Mouse (Mus musculus) telencephalon, adult 2 months (tissue): ENCODE measurements around the gene Phf21b.

ENCODE experiments used
- DNase-seq: peaks from one replicate; pipeline ENCODE4 v3.0.0-alpha.2; 2011; ENCODE audit warnings: low read depth, low spot score

Gene Phf21b

GRCm38 (mm10) chr15:84846216-84846615, 9.6 kb downstream of the Phf21b start:
- no peak for DNase-seq

DNA sequence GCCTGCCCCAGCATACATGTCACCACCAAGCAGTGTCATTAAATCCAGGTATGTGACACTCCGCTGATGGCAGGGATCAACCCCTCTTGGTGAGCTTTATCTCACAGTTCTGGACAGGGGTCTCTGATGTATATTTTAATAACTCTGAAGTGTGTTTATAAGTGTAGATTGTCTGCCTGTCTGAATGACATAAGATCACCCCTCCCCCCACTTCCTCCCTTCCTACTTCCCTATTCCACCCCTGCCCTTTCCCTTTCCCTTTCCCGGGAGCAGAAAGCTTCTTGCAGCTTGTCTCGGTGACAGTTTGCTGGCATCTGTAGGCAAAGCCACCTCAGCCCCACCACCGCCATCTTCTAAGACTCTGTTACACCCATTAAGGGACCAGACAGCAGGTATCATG, 11.0 kb downstream of the Phf21b start:
- DNase-seq, result no peak

GRCm38 (mm10) chr15:84843034-84843433, 12.8 kb downstream of the Phf21b start:
- DNase-seq, result no peak

- no peak for DNase-seq
Observed at GRCm38 (mm10) chr15:84841925-84842821, 13.7 kb downstream of the Phf21b start.

DNA sequence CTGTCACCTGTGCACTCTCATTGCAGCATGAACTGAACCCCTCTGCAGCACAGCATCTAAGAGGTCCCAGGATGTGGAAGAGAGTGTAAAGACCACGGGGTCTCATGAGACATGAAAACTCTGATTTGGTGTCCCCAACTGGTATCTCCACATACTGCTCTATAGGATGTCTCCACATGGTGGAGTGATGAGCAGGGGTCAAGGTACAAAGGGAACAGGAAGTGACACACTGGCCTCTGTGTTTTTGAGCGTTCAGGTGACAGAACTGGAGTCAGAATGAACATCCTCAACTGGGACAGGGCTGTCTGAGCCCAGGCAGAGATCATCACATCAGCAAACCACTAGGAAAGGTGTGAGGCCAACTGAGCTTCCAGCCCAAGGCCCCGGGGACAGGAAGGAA, 15.3 kb downstream of the Phf21b start:
- no peak for DNase-seq

GRCm38 (mm10) chr15:84839521-84839920, 16.3 kb downstream of the Phf21b start:
- no peak for DNase-seq

- DNase-seq, result no peak
Observed at GRCm38 (mm10) chr15:84837896-84838295, 18.0 kb downstream of the Phf21b start.

GRCm38 (mm10) chr15:84829416-84829815, 26.4 kb downstream of the Phf21b start:
- DNase-seq, result no peak

- no peak for DNase-seq
Observed at GRCm38 (mm10) chr15:84828603-84829002, 27.2 kb downstream of the Phf21b start.

- DNase-seq, result no peak
Observed at GRCm38 (mm10) chr15:84823086-84823485, 32.8 kb downstream of the Phf21b start.

GRCm38 (mm10) chr15:84820811-84821210, 35.0 kb downstream of the Phf21b start:
- DNase-seq, result no peak

DNA sequence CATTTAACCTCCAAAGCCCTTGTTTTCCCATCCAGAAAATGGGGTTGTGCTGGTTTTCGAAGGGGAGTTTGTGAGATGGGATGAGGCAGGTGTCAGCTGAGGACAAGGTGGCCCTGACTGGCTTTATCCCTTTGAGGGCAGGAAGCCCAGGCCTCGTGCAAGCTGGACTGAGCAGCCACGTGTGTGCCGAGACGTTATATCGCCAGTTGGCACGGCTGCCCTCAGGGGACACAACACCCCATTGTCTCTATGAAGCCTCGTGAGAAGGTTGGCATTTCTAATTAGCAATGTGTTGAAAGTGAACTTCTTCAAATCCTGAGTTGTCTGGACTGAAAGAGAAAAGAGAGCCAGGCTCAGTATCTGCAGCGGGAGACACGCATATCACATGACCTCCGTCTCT, 37.6 kb downstream of the Phf21b start:
- DNase-seq, result no peak

- no peak for DNase-seq
Observed at GRCm38 (mm10) chr15:84817589-84817988, 38.3 kb downstream of the Phf21b start.

DNA sequence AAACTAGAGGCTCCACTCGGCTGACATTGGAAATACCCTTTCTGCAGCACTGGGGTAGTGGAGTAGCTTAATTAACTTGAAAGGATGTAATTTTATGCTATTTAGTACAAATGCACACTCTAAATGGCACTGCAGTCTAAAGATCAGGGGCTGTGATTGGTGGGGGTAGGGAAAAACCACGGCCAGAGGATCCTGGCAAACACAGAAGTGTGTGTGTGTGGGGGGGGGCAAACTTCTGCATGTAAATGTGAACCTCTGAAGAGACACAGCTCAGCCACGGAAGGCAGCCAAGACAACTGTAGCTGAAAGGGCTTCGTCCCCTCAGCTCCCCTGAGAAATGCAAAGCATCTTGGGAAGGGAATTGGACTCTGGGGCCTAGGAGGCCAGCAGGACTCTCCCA, 40.7 kb downstream of the Phf21b start:
- no peak for DNase-seq

GRCm38 (mm10) chr15:84812831-84813357, 43.0 kb downstream of the Phf21b start:
- no peak for DNase-seq

GRCm38 (mm10) chr15:84811126-84811525, 44.7 kb downstream of the Phf21b start:
- no peak for DNase-seq

- no peak for DNase-seq
Observed at GRCm38 (mm10) chr15:84809275-84809952, 46.4 kb downstream of the Phf21b start.

DNA sequence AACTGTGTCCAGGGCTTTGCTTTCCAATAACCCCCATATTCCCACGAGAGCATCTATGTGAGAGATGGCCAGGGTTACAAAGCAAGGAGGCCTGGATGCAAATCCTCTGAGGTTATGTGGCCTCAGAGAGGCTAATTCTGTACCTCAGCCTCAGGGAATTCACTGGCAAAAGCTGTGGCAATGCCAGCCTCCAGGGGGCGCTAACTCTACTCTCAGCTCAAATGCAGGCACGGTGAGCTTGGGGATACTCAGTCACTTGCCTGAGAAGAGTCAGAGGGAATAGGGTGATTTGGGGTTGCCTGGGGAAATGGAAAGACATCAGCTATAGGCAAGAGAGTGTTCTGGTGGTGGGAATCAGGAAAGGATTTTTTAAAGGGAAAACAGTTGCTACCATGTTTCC, 52.2 kb downstream of the Phf21b start:
- DNase-seq, result no peak

DNA sequence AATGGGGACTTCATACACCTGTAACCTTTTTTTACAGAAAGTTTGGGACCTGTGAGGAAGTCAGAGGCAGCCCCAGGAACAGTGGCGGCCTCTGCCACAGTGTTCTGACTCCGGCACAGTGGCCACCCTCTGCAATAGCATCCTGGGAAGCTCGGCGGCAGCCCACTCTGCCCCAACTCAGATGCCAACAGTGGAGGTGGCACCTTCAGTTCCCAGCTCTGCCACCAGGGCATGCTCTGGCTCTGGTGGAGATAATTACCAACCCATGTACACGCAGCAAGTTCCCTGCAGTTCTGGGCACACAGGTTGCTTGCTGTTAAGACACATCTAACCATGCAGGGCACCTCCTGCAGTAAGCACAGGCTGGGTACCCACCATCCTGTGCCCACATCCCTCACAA, 55.7 kb downstream of the Phf21b start:
- DNase-seq, result no peak

DNA sequence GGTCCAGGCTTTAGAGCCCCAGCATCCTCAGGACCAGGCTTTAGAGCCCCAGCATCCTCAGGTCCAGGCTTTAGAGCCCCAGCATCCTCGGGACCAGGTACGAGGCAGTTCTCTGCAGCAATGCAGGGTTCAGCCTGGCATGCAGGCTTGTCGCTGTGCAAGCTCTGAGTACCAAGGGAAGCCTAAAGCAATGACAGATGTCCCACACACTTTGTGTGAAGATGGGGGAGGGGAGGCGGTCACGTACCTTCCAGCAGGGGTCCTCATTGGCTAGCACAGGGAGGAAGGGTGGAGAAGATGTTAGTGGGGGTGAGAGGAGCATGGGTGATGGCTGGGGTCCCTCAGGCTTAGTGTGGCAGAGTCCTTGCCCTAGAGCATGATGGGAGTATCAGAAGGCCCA, 62.2 kb downstream of the Phf21b start:
- no peak for DNase-seq

DNA sequence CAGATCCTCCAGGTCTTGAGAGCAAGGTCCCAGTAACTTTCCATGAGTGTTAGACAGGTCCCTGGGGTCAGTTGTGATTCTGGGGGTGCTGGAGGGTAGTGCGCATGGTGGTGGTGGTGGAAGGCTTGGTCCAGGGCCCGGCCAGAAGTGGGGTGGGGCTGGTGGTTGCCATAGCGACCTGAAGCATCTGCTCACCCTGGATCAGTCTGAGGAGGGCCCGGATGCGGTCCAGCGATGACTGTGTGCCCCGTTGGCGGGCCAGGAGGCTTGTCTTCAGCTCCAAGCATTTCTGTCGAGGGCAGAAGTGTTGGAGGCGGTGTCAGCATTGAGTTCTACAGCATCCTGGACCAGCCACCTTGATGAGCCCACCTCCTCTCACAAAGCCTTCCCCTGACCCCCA, 68.7 kb downstream of the Phf21b start:
- no peak for DNase-seq

GRCm38 (mm10) chr15:84784812-84785211, 71.0 kb downstream of the Phf21b start:
- no peak for DNase-seq

DNA sequence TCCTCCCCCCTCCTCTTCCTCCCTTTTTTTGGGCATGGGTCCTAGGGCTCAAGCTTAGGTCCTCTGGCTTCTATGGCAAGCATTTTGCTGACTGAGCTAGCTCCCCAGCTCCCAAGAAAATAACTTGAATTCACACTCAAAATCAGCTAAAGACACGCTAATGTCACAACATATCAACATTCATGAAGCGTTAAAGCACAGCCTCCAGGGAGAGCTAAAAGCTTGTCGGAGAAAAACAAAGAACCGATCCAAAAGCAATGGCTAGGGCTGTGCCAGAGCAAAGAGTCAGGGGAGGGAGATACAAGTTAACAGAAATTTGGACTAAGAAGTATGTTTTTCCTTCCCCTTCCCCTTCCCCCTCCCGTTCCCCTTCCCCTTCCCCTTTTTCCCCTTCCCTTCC, 77.3 kb downstream of the Phf21b start:
- DNase-seq, result no peak
